Mouse (Mus musculus): ENCODE measurements around the gene Dok1. TPM values are rescaled to one million over a fixed set of nuclear protein-coding genes. Genes with fewer than 3 reads are reported as not detected.

The Dok1 gene
- polyA plus RNA-seq, 1 experiment from 2014 or later = 2.8 TPM

DNA sequence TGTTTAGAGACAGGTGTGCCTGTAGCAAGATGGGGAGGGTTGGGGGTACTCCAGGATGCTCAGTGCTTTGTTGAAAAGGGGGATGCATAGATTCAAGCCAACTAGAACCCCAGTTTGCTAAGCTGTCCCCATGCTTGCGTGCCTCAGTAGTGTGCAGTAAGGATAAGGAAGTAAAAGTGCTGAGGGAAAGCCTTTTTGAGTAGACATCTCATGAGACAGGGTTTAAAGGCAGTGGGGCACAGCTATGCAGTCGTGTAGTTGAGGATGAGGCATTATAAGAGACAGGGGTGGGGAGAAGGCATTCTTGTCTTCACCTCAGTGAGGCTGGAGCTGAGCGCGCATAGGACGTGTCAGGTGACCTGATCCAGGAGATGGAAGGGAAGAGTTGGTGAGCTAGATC is 7.3 kb upstream of the Dok1 start:
- no peaks in the 10 kb centered on the region for H3K9me3 ChIP-seq (replicated peaks)
- ATAC-seq = no peak
- no peak overlapping the region for H3K9ac ChIP-seq
- H3K4me1 ChIP-seq = peaks cover 11% of the 10 kb centered on the region
- H3K27me3 ChIP-seq = 0 out of 2 replicates have a peak, but pooled peaks cover 8% of the 10 kb centered on the region
- H3K4me3 ChIP-seq = no peak overlapping the region
- H3K4me2 ChIP-seq = no peak overlapping the region
- 80% methylated on average over 5 of the region's 5 CpGs for WGBS
- no peak overlapping the region for H3K27ac ChIP-seq
- no peaks in the 10 kb centered on the region for H3K36me3 ChIP-seq (ENCODE audit: poor library complexity, severe bottlenecking)

- Histone ChIP-seq H3K4me2 (peak overlapping the region; percentile 65), H3K36me3 (ENCODE audit: poor library complexity, severe bottlenecking) (no peaks in the 10 kb centered on the region), H3K9ac (peak overlapping the region; percentile 40; the same call in 1 of the 2 replicates), H3K27me3 (peaks cover 10% of the 10 kb centered on the region; the same call in 1 of the 2 replicates), H3K27ac (no peak overlapping the region), H3K4me1 (peaks cover 23% of the 10 kb centered on the region), H3K9me3 (replicated peaks) (no peaks in the 10 kb centered on the region), H3K4me3 (peak overlapping the region; percentile 31)
- 9% methylated on average over 24 of the region's 24 CpGs for WGBS
- peak; percentile 66 for ATAC-seq
Measured at GRCm38 (mm10) chr6:83038496-83039012, 5.3 kb upstream of the Dok1 start.

GRCm38 (mm10) chr6:83037188-83037587 is 3.9 kb upstream of the Dok1 start:
- H3K27ac ChIP-seq = no peak overlapping the region
- ATAC-seq = no peak
- no peak overlapping the region for H3K4me2 ChIP-seq
- no peak overlapping the region for H3K4me3 ChIP-seq
- peaks cover 16% of the 10 kb centered on the region for H3K27me3 ChIP-seq
- H3K36me3 ChIP-seq (ENCODE audit: poor library complexity, severe bottlenecking) = no peaks in the 10 kb centered on the region
- 80% methylated on average over 8 of the region's 8 CpGs for WGBS
- H3K9me3 ChIP-seq (replicated peaks) = no peaks in the 10 kb centered on the region
- H3K4me1 ChIP-seq = peaks cover 37% of the 10 kb centered on the region
- no peak overlapping the region for H3K9ac ChIP-seq

GRCm38 (mm10) chr6:83034463-83035055 is 1.3 kb upstream of the Dok1 start:
- H3K9ac ChIP-seq = peak overlapping the region; percentile 60; the same call in 1 of the 2 replicates
- H3K27ac ChIP-seq = peak overlapping the region; percentile 22; the same call in 1 of the 2 replicates
- H3K9me3 ChIP-seq (replicated peaks) = no peaks in the 10 kb centered on the region
- peaks cover 45% of the 10 kb centered on the region for H3K4me1 ChIP-seq
- peak overlapping the region; percentile 70 for H3K4me2 ChIP-seq
- peaks cover 42% of the 10 kb centered on the region for H3K27me3 ChIP-seq
- H3K4me3 ChIP-seq = peak overlapping the region; percentile 55
- 32% methylated on average over 5 of the region's 5 CpGs for WGBS
- ATAC-seq = no peak
- H3K36me3 ChIP-seq (ENCODE audit: poor library complexity, severe bottlenecking) = no peaks in the 10 kb centered on the region

GRCm38 (mm10) chr6:83032769-83033191 is 491 bp downstream of the Dok1 start:
- H3K9ac ChIP-seq = peak overlapping the region; percentile 60
- H3K27ac ChIP-seq = no peak overlapping the region
- H3K36me3 ChIP-seq (ENCODE audit: poor library complexity, severe bottlenecking) = no peaks in the 10 kb centered on the region
- peaks cover 49% of the 10 kb centered on the region for H3K27me3 ChIP-seq
- peak overlapping the region; percentile 70 for H3K4me2 ChIP-seq
- H3K9me3 ChIP-seq (replicated peaks) = no peaks in the 10 kb centered on the region
- H3K4me1 ChIP-seq = peaks cover 33% of the 10 kb centered on the region
- H3K4me3 ChIP-seq = peak overlapping the region; percentile 55
- peak; percentile 54 for ATAC-seq
- WGBS = under 1% methylated on average over 31 of the region's 31 CpGs

GRCm38 (mm10) chr6:83031921-83032590 is 1.2 kb downstream of the Dok1 start:
- Histone ChIP-seq H3K9me3 (replicated peaks) (no peaks in the 10 kb centered on the region), H3K9ac (peak overlapping the region; percentile 60; the same call in 1 of the 2 replicates), H3K36me3 (ENCODE audit: poor library complexity, severe bottlenecking) (no peaks in the 10 kb centered on the region), H3K4me3 (peak overlapping the region; percentile 55), H3K27me3 (peaks cover 47% of the 10 kb centered on the region), H3K27ac (no peak overlapping the region), H3K4me1 (peaks cover 33% of the 10 kb centered on the region), H3K4me2 (peak overlapping the region; percentile 70)
- 21% methylated on average over 18 of the region's 18 CpGs for WGBS
- no peak for ATAC-seq

- Histone ChIP-seq H3K4me1 (peaks cover 33% of the 10 kb centered on the region), H3K9me3 (replicated peaks) (no peaks in the 10 kb centered on the region), H3K36me3 (ENCODE audit: poor library complexity, severe bottlenecking) (no peaks in the 10 kb centered on the region), H3K27me3 (peaks cover 43% of the 10 kb centered on the region), H3K27ac (no peak overlapping the region), H3K9ac (no peak overlapping the region), H3K4me3 (no peak overlapping the region), H3K4me2 (no peak overlapping the region)
- 55% methylated on average over 7 of the region's 7 CpGs for WGBS
- ATAC-seq = no peak
Measured at GRCm38 (mm10) chr6:83031111-83031510, 2.2 kb downstream of the Dok1 start.

- Histone ChIP-seq H3K27me3 (peaks cover 39% of the 10 kb centered on the region), H3K4me1 (peaks cover 33% of the 10 kb centered on the region), H3K4me2 (no peak overlapping the region), H3K9me3 (replicated peaks) (no peaks in the 10 kb centered on the region), H3K9ac (no peak overlapping the region), H3K4me3 (no peak overlapping the region), H3K27ac (no peak overlapping the region), H3K36me3 (ENCODE audit: poor library complexity, severe bottlenecking) (no peaks in the 10 kb centered on the region)
- WGBS = 15% methylated on average over 10 of the region's 10 CpGs
- ATAC-seq = no peak
Measured at GRCm38 (mm10) chr6:83029777-83030176, 3.5 kb downstream of the Dok1 start.

- Histone ChIP-seq H3K4me1 (peaks cover 13% of the 10 kb centered on the region), H3K36me3 (ENCODE audit: poor library complexity, severe bottlenecking) (no peaks in the 10 kb centered on the region), H3K27me3 (peaks cover 38% of the 10 kb centered on the region), H3K27ac (no peak overlapping the region; the same call in 1 of the 2 replicates), H3K4me2 (no peak overlapping the region), H3K9ac (no peak overlapping the region), H3K9me3 (replicated peaks) (no peaks in the 10 kb centered on the region), H3K4me3 (no peak overlapping the region)
- no peak for ATAC-seq
- WGBS = 61% methylated on average over 7 of the region's 9 CpGs
Measured at GRCm38 (mm10) chr6:83027706-83028105, 5.6 kb downstream of the Dok1 start.

GRCm38 (mm10) chr6:83027293-83027692 is 6.0 kb downstream of the Dok1 start:
- H3K9ac ChIP-seq = no peak overlapping the region
- ATAC-seq = no peak
- WGBS = 73% methylated on average over 8 of the region's 8 CpGs
- H3K4me1 ChIP-seq = peaks cover 9% of the 10 kb centered on the region
- no peak overlapping the region for H3K4me3 ChIP-seq
- H3K4me2 ChIP-seq = no peak overlapping the region
- H3K9me3 ChIP-seq (replicated peaks) = no peaks in the 10 kb centered on the region
- H3K27ac ChIP-seq = no peak overlapping the region; the same call in 1 of the 2 replicates
- peaks cover 34% of the 10 kb centered on the region for H3K27me3 ChIP-seq
- H3K36me3 ChIP-seq (ENCODE audit: poor library complexity, severe bottlenecking) = no peaks in the 10 kb centered on the region

GRCm38 (mm10) chr6:83025221-83025620 is 8.1 kb downstream of the Dok1 start:
- 93% methylated on average over 4 of the region's 4 CpGs for WGBS
- Histone ChIP-seq H3K4me3 (no peak overlapping the region), H3K9ac (no peak overlapping the region), H3K27ac (no peak overlapping the region), H3K4me1 (peaks cover 4% of the 10 kb centered on the region; the same call in 1 of the 2 replicates), H3K27me3 (peaks cover 14% of the 10 kb centered on the region), H3K36me3 (ENCODE audit: poor library complexity, severe bottlenecking) (no peaks in the 10 kb centered on the region), H3K9me3 (replicated peaks) (no peaks in the 10 kb centered on the region), H3K4me2 (no peak overlapping the region)
- ATAC-seq = no peak

DNA sequence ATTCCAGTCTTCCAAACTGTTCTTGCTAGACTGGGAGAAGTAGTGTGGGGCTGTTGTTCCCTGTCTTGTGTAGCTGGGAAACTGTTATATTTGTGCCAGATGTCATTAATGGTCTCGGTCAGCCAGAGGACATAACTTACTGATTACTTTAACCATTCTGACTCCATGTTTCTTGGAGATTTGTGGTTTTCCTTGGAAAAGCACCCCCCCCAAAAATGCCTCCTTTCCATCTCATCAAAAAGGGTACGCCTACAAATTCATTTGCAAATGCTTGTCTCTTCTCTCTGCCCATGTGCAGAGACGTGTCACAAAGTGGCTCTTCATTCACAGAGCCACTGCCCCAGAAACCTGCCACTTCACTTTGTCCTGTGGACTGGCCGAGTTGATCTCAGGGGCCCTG is 8.8 kb downstream of the Dok1 start:
- no peak overlapping the region for H3K4me3 ChIP-seq
- H3K4me1 ChIP-seq = no peaks in the 10 kb centered on the region
- no peaks in the 10 kb centered on the region for H3K9me3 ChIP-seq (replicated peaks)
- no peak overlapping the region for H3K4me2 ChIP-seq
- no peaks in the 10 kb centered on the region for H3K36me3 ChIP-seq (ENCODE audit: poor library complexity, severe bottlenecking)
- no peak for ATAC-seq
- 70% methylated on average over 4 of the region's 4 CpGs for WGBS
- H3K9ac ChIP-seq = no peak overlapping the region
- peaks cover 6% of the 10 kb centered on the region; the same call in 1 of the 2 replicates for H3K27me3 ChIP-seq
- no peak overlapping the region for H3K27ac ChIP-seq

Measured in forebrain, embryonic 13.5 days (tissue).